Mouse (Mus musculus): ENCODE data around the gene Ifnz. TPM values are rescaled to one million over a fixed set of nuclear protein-coding genes. Genes with fewer than 3 reads are reported as not detected.
"Not testable (repeated sequence)": the region's sequence is repeated elsewhere in the genome, so short reads cannot be mapped to it uniquely, and the experiment has no call there.

Gene Ifnz
- polyA plus RNA-seq, 1 experiment from 2014 or later, result 0.31 TPM

DNA sequence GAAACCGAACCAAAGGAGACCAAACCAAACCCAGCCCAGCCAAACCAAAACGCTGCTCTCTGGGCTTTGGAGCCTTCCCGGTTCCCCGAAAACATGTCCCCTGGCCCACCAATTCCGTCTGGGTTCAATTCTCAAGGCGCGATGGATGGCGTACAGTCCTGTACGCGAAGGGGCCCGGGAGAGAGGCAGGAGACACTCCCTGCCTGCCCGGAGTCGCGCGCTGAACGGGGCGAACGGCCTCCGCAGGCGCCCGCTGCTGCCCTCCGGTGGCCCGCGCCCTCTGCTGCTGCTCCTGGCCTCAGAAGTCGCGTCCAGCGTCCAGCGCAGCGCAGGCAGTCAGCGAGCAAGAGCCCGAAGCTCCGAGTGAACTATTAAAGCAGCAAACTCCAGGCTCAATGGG, 8.4 kb upstream of the Ifnz start, which contains the start of gene Gm13290:
Gm13290 (plus strand) TSS at position 301 of the 400 bp plus-strand sequence.
- not testable (repeated sequence) for H3K27me3 ChIP-seq (replicated peaks; ENCODE audit: control insufficient read depth, insufficient read depth, low read length); H3K36me3 ChIP-seq (ENCODE audit: control insufficient read depth, insufficient read depth, low read length); H3K9me3 ChIP-seq (ENCODE audit: control insufficient read depth, low read length); H3K4me2 ChIP-seq (ENCODE audit: low read depth, low read length); H3K4me3 ChIP-seq (ENCODE audit: low read depth, low read length); H3K9ac ChIP-seq (ENCODE audit: low read depth, low read length); DNase-seq (ENCODE audit: low spot score); ATAC-seq (ENCODE audit: low read depth); H3K27ac ChIP-seq (replicated peaks; ENCODE audit: low read depth, low read length); H3K4me1 ChIP-seq (ENCODE audit: control insufficient read depth, insufficient read depth, low read length)
- WGBS, result no CpG with 5 or more reads among the region's 32 CpGs

DNA sequence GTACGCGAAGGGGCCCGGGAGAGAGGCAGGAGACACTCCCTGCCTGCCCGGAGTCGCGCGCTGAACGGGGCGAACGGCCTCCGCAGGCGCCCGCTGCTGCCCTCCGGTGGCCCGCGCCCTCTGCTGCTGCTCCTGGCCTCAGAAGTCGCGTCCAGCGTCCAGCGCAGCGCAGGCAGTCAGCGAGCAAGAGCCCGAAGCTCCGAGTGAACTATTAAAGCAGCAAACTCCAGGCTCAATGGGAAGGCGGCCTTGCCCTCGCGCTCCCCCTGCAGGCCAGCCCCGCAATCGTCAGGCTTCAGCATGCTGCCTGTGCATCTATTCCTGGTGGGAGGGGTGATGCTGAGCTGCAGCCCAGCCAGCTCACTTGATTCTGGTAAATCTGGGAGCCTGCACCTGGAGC, 5.3 kb upstream of the Ifnz start, which contains the start of gene Gm13289:
Gm13289 (plus strand) TSS at position 301 of the 400 bp plus-strand sequence.
- H3K27ac ChIP-seq (replicated peaks; ENCODE audit: low read depth, low read length); H3K9me3 ChIP-seq (ENCODE audit: control insufficient read depth, low read length); DNase-seq (ENCODE audit: low spot score); H3K4me1 ChIP-seq (ENCODE audit: control insufficient read depth, insufficient read depth, low read length); ATAC-seq (ENCODE audit: low read depth); H3K4me3 ChIP-seq (ENCODE audit: low read depth, low read length); H3K36me3 ChIP-seq (ENCODE audit: control insufficient read depth, insufficient read depth, low read length); H3K27me3 ChIP-seq (replicated peaks; ENCODE audit: control insufficient read depth, insufficient read depth, low read length); H3K4me2 ChIP-seq (ENCODE audit: low read depth, low read length); H3K9ac ChIP-seq (ENCODE audit: low read depth, low read length): not testable (repeated sequence)
- no CpG with 5 or more reads among the region's 29 CpGs for WGBS

DNA sequence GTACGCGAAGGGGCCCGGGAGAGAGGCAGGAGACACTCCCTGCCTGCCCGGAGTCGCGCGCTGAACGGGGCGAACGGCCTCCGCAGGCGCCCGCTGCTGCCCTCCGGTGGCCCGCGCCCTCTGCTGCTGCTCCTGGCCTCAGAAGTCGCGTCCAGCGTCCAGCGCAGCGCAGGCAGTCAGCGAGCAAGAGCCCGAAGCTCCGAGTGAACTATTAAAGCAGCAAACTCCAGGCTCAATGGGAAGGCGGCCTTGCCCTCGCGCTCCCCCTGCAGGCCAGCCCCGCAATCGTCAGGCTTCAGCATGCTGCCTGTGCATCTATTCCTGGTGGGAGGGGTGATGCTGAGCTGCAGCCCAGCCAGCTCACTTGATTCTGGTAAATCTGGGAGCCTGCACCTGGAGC, 2.4 kb upstream of the Ifnz start, which contains the start of gene Gm13272:
Gm13272 (plus strand) TSS at position 301 of the 400 bp plus-strand sequence.
- not testable (repeated sequence) for DNase-seq (ENCODE audit: low spot score); H3K4me2 ChIP-seq (ENCODE audit: low read depth, low read length); H3K27ac ChIP-seq (replicated peaks; ENCODE audit: low read depth, low read length); H3K36me3 ChIP-seq (ENCODE audit: control insufficient read depth, insufficient read depth, low read length); H3K27me3 ChIP-seq (replicated peaks; ENCODE audit: control insufficient read depth, insufficient read depth, low read length); H3K9me3 ChIP-seq (ENCODE audit: control insufficient read depth, low read length); H3K9ac ChIP-seq (ENCODE audit: low read depth, low read length); H3K4me1 ChIP-seq (ENCODE audit: control insufficient read depth, insufficient read depth, low read length); ATAC-seq (ENCODE audit: low read depth); H3K4me3 ChIP-seq (ENCODE audit: low read depth, low read length)
- WGBS, result no CpG with 5 or more reads among the region's 29 CpGs

DNA sequence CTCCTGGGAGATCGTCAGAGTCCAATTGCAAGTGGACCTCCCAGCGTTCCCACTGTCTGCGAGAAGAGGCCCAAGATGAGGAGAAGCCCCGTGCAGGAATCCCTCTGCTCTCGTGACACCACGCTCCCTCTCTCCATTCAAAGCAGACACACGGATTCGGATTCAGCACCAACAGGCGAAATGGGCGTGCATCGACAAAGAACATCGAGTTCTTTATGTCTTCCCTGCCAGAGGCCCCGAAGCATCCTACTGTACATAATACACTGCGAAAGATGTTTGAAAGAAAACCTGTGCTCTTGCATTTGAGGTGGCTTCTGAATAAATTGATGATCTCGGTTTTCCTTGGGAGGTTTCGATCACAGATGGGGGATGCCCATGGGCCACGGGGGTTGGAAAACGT, 1.6 kb upstream of the Ifnz start:
- not testable (repeated sequence) for H3K9me3 ChIP-seq (ENCODE audit: control insufficient read depth, low read length); H3K4me1 ChIP-seq (ENCODE audit: control insufficient read depth, insufficient read depth, low read length); H3K4me2 ChIP-seq (ENCODE audit: low read depth, low read length); H3K4me3 ChIP-seq (ENCODE audit: low read depth, low read length); ATAC-seq (ENCODE audit: low read depth); H3K27me3 ChIP-seq (replicated peaks; ENCODE audit: control insufficient read depth, insufficient read depth, low read length); H3K27ac ChIP-seq (replicated peaks; ENCODE audit: low read depth, low read length); H3K9ac ChIP-seq (ENCODE audit: low read depth, low read length); DNase-seq (ENCODE audit: low spot score); H3K36me3 ChIP-seq (ENCODE audit: control insufficient read depth, insufficient read depth, low read length)
- WGBS, result 47% methylated on average over 10 of the region's 18 CpGs

DNA sequence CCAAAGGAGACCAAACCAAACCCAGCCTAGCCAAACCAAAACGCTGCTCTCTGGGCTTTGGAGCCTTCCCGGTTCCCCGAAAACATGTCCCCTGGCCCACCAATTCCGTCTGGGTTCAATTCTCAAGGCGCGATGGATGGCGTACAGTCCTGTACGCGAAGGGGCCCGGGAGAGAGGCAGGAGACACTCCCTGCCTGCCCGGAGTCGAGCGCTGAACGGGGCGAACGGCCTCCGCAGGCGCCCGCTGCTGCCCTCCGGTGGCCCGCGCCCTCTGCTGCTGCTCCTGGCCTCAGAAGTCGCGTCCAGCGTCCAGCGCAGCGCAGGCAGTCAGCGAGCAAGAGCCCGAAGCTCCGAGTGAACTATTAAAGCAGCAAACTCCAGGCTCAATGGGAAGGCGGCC, 404 bp downstream of the Ifnz start:
- not testable (repeated sequence) for H3K36me3 ChIP-seq (ENCODE audit: control insufficient read depth, insufficient read depth, low read length); H3K9ac ChIP-seq (ENCODE audit: low read depth, low read length); ATAC-seq (ENCODE audit: low read depth); H3K27ac ChIP-seq (replicated peaks; ENCODE audit: low read depth, low read length); DNase-seq (ENCODE audit: low spot score); H3K27me3 ChIP-seq (replicated peaks; ENCODE audit: control insufficient read depth, insufficient read depth, low read length); H3K9me3 ChIP-seq (ENCODE audit: control insufficient read depth, low read length); H3K4me1 ChIP-seq (ENCODE audit: control insufficient read depth, insufficient read depth, low read length)
- peak overlapping the region; percentile 20; the same call in 1 of the 2 replicates for H3K4me3 ChIP-seq (ENCODE audit: low read depth, low read length)
- no CpG with 5 or more reads among the region's 31 CpGs for WGBS
- peak overlapping the region; percentile 36; the same call in 1 of the 2 replicates for H3K4me2 ChIP-seq (ENCODE audit: low read depth, low read length)

DNA sequence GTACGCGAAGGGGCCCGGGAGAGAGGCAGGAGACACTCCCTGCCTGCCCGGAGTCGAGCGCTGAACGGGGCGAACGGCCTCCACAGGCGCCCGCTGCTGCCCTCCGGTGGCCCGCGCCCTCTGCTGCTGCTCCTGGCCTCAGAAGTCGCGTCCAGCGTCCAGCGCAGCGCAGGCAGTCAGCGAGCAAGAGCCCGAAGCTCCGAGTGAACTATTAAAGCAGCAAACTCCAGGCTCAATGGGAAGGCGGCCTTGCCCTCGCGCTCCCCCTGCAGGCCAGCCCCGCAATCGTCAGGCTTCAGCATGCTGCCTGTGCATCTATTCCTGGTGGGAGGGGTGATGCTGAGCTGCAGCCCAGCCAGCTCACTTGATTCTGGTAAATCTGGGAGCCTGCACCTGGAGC, 3.5 kb downstream of the Ifnz start, which contains the start of gene Gm13276:
Gm13276 (plus strand) TSS at position 301 of the 400 bp plus-strand sequence.
- DNase-seq (ENCODE audit: low spot score); H3K9ac ChIP-seq (ENCODE audit: low read depth, low read length); H3K27me3 ChIP-seq (replicated peaks; ENCODE audit: control insufficient read depth, insufficient read depth, low read length); H3K4me3 ChIP-seq (ENCODE audit: low read depth, low read length); H3K4me1 ChIP-seq (ENCODE audit: control insufficient read depth, insufficient read depth, low read length); H3K4me2 ChIP-seq (ENCODE audit: low read depth, low read length); H3K27ac ChIP-seq (replicated peaks; ENCODE audit: low read depth, low read length); H3K36me3 ChIP-seq (ENCODE audit: control insufficient read depth, insufficient read depth, low read length); H3K9me3 ChIP-seq (ENCODE audit: control insufficient read depth, low read length); ATAC-seq (ENCODE audit: low read depth): not testable (repeated sequence)
- no CpG with 5 or more reads among the region's 27 CpGs for WGBS

DNA sequence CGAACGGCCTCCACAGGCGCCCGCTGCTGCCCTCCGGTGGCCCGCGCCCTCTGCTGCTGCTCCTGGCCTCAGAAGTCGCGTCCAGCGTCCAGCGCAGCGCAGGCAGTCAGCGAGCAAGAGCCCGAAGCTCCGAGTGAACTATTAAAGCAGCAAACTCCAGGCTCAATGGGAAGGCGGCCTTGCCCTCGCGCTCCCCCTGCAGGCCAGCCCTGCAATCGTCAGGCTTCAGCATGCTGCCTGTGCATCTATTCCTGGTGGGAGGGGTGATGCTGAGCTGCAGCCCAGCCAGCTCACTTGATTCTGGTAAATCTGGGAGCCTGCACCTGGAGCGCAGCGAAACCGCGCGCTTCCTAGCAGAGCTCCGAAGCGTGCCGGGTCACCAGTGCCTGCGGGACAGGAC, 6.5 kb downstream of the Ifnz start, which contains the start of gene Gm13277:
Gm13277 (plus strand) TSS at position 231 of the 400 bp plus-strand sequence.
- DNase-seq (ENCODE audit: low spot score), result not testable (repeated sequence)
- WGBS, result no CpG with 5 or more reads among the region's 28 CpGs

DNA sequence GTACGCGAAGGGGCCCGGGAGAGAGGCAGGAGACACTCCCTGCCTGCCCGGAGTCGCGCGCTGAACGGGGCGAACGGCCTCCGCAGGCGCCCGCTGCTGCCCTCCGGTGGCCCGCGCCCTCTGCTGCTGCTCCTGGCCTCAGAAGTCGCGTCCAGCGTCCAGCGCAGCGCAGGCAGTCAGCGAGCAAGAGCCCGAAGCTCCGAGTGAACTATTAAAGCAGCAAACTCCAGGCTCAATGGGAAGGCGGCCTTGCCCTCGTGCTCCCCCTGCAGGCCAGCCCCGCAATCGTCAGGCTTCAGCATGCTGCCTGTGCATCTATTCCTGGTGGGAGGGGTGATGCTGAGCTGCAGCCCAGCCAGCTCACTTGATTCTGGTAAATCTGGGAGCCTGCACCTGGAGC, 9.3 kb downstream of the Ifnz start, which contains the start of gene Gm13278:
Gm13278 (plus strand) TSS at position 301 of the 400 bp plus-strand sequence.
- H3K4me1 ChIP-seq (ENCODE audit: control insufficient read depth, insufficient read depth, low read length); H3K4me3 ChIP-seq (ENCODE audit: low read depth, low read length); H3K4me2 ChIP-seq (ENCODE audit: low read depth, low read length); H3K36me3 ChIP-seq (ENCODE audit: control insufficient read depth, insufficient read depth, low read length); ATAC-seq (ENCODE audit: low read depth); H3K27ac ChIP-seq (replicated peaks; ENCODE audit: low read depth, low read length); H3K27me3 ChIP-seq (replicated peaks; ENCODE audit: control insufficient read depth, insufficient read depth, low read length); DNase-seq (ENCODE audit: low spot score); H3K9me3 ChIP-seq (ENCODE audit: control insufficient read depth, low read length); H3K9ac ChIP-seq (ENCODE audit: low read depth, low read length): not testable (repeated sequence)
- no CpG with 5 or more reads among the region's 28 CpGs for WGBS

More for the DNA sequence above, 6.5 kb downstream of the Ifnz start, which contains the start of gene Gm13277:
- not testable (repeated sequence) for H3K4me1 ChIP-seq (ENCODE audit: control insufficient read depth, insufficient read depth, low read length); H3K9ac ChIP-seq (ENCODE audit: low read depth, low read length); H3K9me3 ChIP-seq (ENCODE audit: control insufficient read depth, low read length); ATAC-seq (ENCODE audit: low read depth); H3K36me3 ChIP-seq (ENCODE audit: control insufficient read depth, insufficient read depth, low read length); H3K4me2 ChIP-seq (ENCODE audit: low read depth, low read length); H3K27ac ChIP-seq (replicated peaks; ENCODE audit: low read depth, low read length); H3K27me3 ChIP-seq (replicated peaks; ENCODE audit: control insufficient read depth, insufficient read depth, low read length); H3K4me3 ChIP-seq (ENCODE audit: low read depth, low read length)

Measured in embryonic facial prominence, embryonic 14.5 days (tissue).